Mouse (Mus musculus): ENCODE data around the gene Smco2. TPM values are rescaled to one million over a fixed set of nuclear protein-coding genes. Genes with fewer than 3 reads are reported as not detected.

Gene Smco2
- polyA plus RNA-seq, 1 experiment from 2014 or later: not detected

GRCm38 (mm10) chr6:146838366-146838765 lies 11.5 kb upstream of the Smco2 start:
- 91% methylated on average over 5 of the region's 5 CpGs for WGBS

GRCm38 (mm10) chr6:146838863-146839262 lies 11.0 kb upstream of the Smco2 start:
- Histone ChIP-seq H3K4me3 (ENCODE audit: low read depth, low read length) (no peak overlapping the region), H3K27me3 (replicated peaks; ENCODE audit: insufficient read depth, low read length) (no peaks in the 10 kb centered on the region), H3K9me3 (ENCODE audit: low read length) (no peaks in the 10 kb centered on the region), H3K4me2 (replicated peaks; ENCODE audit: low read depth, low read length) (no peak overlapping the region), H3K9ac (replicated peaks; ENCODE audit: low read depth) (no peak overlapping the region), H3K4me1 (ENCODE audit: insufficient read depth, low read depth, low read length) (0 out of 2 replicates have a peak, but pooled peaks cover 3% of the 10 kb centered on the region), H3K36me3 (ENCODE audit: insufficient read depth, low read length) (no peaks in the 10 kb centered on the region), H3K27ac (ENCODE audit: low read length) (no peak overlapping the region)
- ATAC-seq (no peak), DNase-seq (ENCODE audit: low spot score) (no peak)
- 79% methylated on average over 4 of the region's 4 CpGs for WGBS
- no peak for TF ChIP-seq EP300 (IDR thresholded peaks at IDR 0.05)

More at GRCm38 (mm10) chr6:146838366-146838765, 11.5 kb upstream of the Smco2 start:
- H3K4me3 ChIP-seq (ENCODE audit: low read depth, low read length): no peak overlapping the region
- DNase-seq (ENCODE audit: low spot score) (no peak), ATAC-seq (no peak)
- no peaks in the 10 kb centered on the region for H3K9me3 ChIP-seq (ENCODE audit: low read length)
- H3K4me2 ChIP-seq (replicated peaks; ENCODE audit: low read depth, low read length): no peak overlapping the region
- H3K4me1 ChIP-seq (ENCODE audit: insufficient read depth, low read depth, low read length): 0 out of 2 replicates have a peak, but pooled peaks cover 3% of the 10 kb centered on the region
- H3K36me3 ChIP-seq (ENCODE audit: insufficient read depth, low read length): no peaks in the 10 kb centered on the region
- no peaks in the 10 kb centered on the region for H3K27me3 ChIP-seq (replicated peaks; ENCODE audit: insufficient read depth, low read length)
- TF ChIP-seq EP300 (IDR thresholded peaks at IDR 0.05): no peak
- peak; percentile 12; the same call in 1 of the 2 replicates for TF ChIP-seq CTCF (IDR thresholded peaks at IDR 0.05)
- H3K27ac ChIP-seq (ENCODE audit: low read length): no peak overlapping the region
- no peak overlapping the region for H3K9ac ChIP-seq (replicated peaks; ENCODE audit: low read depth)

- Histone ChIP-seq H3K27me3 (replicated peaks; ENCODE audit: insufficient read depth, low read length) (no peaks in the 10 kb centered on the region), H3K36me3 (ENCODE audit: insufficient read depth, low read length) (no peaks in the 10 kb centered on the region), H3K4me2 (replicated peaks; ENCODE audit: low read depth, low read length) (no peak overlapping the region), H3K9me3 (ENCODE audit: low read length) (no peaks in the 10 kb centered on the region), H3K4me1 (ENCODE audit: insufficient read depth, low read depth, low read length) (no peaks in the 10 kb centered on the region), H3K4me3 (ENCODE audit: low read depth, low read length) (no peak overlapping the region), H3K9ac (replicated peaks; ENCODE audit: low read depth) (no peak overlapping the region), H3K27ac (ENCODE audit: low read length) (no peak overlapping the region)
- ATAC-seq (no peak), DNase-seq (ENCODE audit: low spot score) (no peak)
- TF ChIP-seq EP300 (IDR thresholded peaks at IDR 0.05) (no peak), CTCF (IDR thresholded peaks at IDR 0.05) (no peak)
- WGBS: 80% methylated on average over 6 of the region's 6 CpGs
These were observed 5.0 kb upstream of the Smco2 start for GRCm38 (mm10) chr6:146844867-146845266.

GRCm38 (mm10) chr6:146845347-146845746 lies 4.6 kb upstream of the Smco2 start:
- Histone ChIP-seq H3K27ac (ENCODE audit: low read length) (no peak overlapping the region), H3K4me3 (ENCODE audit: low read depth, low read length) (no peak overlapping the region), H3K9ac (replicated peaks; ENCODE audit: low read depth) (no peak overlapping the region), H3K27me3 (replicated peaks; ENCODE audit: insufficient read depth, low read length) (no peaks in the 10 kb centered on the region), H3K9me3 (ENCODE audit: low read length) (no peaks in the 10 kb centered on the region), H3K4me1 (ENCODE audit: insufficient read depth, low read depth, low read length) (no peaks in the 10 kb centered on the region), H3K4me2 (replicated peaks; ENCODE audit: low read depth, low read length) (no peak overlapping the region), H3K36me3 (ENCODE audit: insufficient read depth, low read length) (no peaks in the 10 kb centered on the region)
- no peak for DNase-seq (ENCODE audit: low spot score)
- TF ChIP-seq CTCF (IDR thresholded peaks at IDR 0.05): no peak
- TF ChIP-seq EP300 (IDR thresholded peaks at IDR 0.05): no peak
- WGBS: 86% methylated on average over 5 of the region's 5 CpGs
- ATAC-seq: no peak

- WGBS: 47% methylated on average over 15 of the region's 15 CpGs
- no peaks in the 10 kb centered on the region for H3K27me3 ChIP-seq (replicated peaks; ENCODE audit: insufficient read depth, low read length)
- no peaks in the 10 kb centered on the region for H3K36me3 ChIP-seq (ENCODE audit: insufficient read depth, low read length)
- ATAC-seq (peak; percentile 65), DNase-seq (ENCODE audit: low spot score) (peak; percentile 46)
- no peak overlapping the region for H3K4me2 ChIP-seq (replicated peaks; ENCODE audit: low read depth, low read length)
- H3K9ac ChIP-seq (replicated peaks; ENCODE audit: low read depth): no peak overlapping the region
- no peaks in the 10 kb centered on the region for H3K4me1 ChIP-seq (ENCODE audit: insufficient read depth, low read depth, low read length)
- TF ChIP-seq CTCF (IDR thresholded peaks at IDR 0.05): no peak
- TF ChIP-seq EP300 (IDR thresholded peaks at IDR 0.05): no peak
- H3K27ac ChIP-seq (ENCODE audit: low read length): no peak overlapping the region
- H3K4me3 ChIP-seq (ENCODE audit: low read depth, low read length): no peak overlapping the region
- no peaks in the 10 kb centered on the region for H3K9me3 ChIP-seq (ENCODE audit: low read length)
These were observed 3.7 kb upstream of the Smco2 start for GRCm38 (mm10) chr6:146845961-146846750.

- no peak overlapping the region for H3K9ac ChIP-seq (replicated peaks; ENCODE audit: low read depth)
- DNase-seq (ENCODE audit: low spot score) (no peak), ATAC-seq (no peak)
- no peak overlapping the region for H3K27ac ChIP-seq (ENCODE audit: low read length)
- no peaks in the 10 kb centered on the region for H3K4me1 ChIP-seq (ENCODE audit: insufficient read depth, low read depth, low read length)
- no peaks in the 10 kb centered on the region for H3K36me3 ChIP-seq (ENCODE audit: insufficient read depth, low read length)
- H3K27me3 ChIP-seq (replicated peaks; ENCODE audit: insufficient read depth, low read length): no peaks in the 10 kb centered on the region
- no peak overlapping the region for H3K4me3 ChIP-seq (ENCODE audit: low read depth, low read length)
- WGBS: 84% methylated on average over 3 of the region's 3 CpGs
- TF ChIP-seq EP300 (IDR thresholded peaks at IDR 0.05) (no peak), CTCF (IDR thresholded peaks at IDR 0.05) (no peak)
- H3K9me3 ChIP-seq (ENCODE audit: low read length): no peaks in the 10 kb centered on the region
- H3K4me2 ChIP-seq (replicated peaks; ENCODE audit: low read depth, low read length): no peak overlapping the region
These were observed 2.5 kb upstream of the Smco2 start for GRCm38 (mm10) chr6:146847402-146847801.

Measured in lung, postnatal 0 days (tissue).